Mouse (Mus musculus) liver, adult 2 months (tissue): ENCODE data around the gene Actr3.

Source experiments
- CTCF ChIP-seq: fragments of 200-500 bp; IDR thresholded peaks from 2 replicates; pipeline ENCODE4 v1.5.1; 2011; ENCODE audit warnings: low read depth, low read length, control low read depth
- POLR2A ChIP-seq: fragments of 200-500 bp; IDR thresholded peaks from 2 replicates; pipeline ENCODE4 v1.6.1; 2011; ENCODE audit warnings: low read length, control low read depth; ENCODE audit not compliant: insufficient read depth; ENCODE audit errors: extremely low read depth

DNA sequence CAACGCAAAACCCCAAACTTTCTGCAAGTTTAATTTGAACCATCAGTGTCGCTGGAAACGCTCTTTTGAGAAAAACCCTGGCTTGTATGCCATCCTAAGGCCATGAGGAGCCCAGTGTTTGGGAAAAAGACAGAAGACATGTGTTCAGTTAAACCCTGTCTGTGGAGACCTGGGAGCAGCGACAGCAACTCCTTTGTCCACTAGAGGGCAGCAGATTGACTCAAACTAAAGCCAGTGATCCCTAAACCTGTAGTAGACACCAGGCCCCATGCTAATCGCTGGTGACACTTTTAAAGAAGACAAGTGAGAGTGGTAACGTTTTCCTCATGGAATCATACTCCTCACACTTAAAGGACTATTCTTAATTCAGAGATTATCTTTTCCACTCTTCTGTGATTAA, 64.7 kb downstream of the Actr3 start:
- TF ChIP-seq POLR2A (no peak), CTCF (peak; percentile 77)
